Mouse (Mus musculus): ENCODE measurements around the gene Arsj.

Arsj gene

DNA sequence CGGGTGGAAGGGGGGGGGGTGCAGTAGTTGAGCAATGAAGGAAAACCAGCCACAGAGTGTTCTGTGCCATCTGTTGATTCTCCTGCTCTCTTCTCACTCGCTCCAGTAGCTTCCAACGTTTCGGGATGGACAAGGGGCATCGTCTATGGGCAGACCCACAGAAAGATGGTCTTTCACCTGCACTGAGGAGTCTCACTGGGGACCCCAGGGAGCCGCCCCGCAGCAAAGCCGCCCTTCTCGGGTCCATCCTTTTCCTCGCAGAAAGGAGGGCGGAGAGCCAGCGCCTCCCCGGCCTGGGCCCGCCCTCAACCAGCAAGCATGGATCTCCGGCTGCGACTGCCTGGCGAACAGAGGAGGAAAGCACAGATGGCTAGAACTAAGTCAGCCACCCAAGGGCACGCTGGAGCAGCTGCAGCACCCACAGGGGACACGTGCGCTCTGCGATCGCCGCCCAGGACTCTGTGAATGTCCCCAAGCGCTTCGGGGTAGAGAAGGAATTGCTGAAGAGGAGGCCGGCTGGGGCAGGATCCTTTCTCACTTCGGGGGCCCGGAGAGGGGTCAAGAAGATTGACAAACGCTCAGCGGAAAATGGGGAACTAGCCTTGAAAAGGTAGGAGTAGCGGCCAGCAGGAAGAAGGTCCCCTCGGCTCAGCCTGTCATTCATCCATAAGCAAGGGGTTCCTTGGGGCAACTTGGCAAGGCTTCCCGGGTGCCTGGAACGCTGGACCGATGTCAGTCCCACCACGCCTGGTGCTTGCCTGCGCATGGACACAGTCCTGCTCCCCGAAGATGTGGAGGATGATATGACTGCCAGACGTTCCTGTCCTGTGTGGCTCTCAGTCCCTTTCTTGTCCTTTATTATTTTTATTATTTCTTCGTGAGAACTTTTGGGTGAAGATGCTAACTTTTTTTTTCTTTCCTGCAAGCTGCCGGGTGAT, at the start of gene Arsj:
Gene Arsj (plus strand): TSS at position 117 of the 938 bp plus-strand sequence.
- peak; percentile 88 for DNase-seq (ENCODE audit: extremely low read depth, insufficient read length, low spot score)

DNA sequence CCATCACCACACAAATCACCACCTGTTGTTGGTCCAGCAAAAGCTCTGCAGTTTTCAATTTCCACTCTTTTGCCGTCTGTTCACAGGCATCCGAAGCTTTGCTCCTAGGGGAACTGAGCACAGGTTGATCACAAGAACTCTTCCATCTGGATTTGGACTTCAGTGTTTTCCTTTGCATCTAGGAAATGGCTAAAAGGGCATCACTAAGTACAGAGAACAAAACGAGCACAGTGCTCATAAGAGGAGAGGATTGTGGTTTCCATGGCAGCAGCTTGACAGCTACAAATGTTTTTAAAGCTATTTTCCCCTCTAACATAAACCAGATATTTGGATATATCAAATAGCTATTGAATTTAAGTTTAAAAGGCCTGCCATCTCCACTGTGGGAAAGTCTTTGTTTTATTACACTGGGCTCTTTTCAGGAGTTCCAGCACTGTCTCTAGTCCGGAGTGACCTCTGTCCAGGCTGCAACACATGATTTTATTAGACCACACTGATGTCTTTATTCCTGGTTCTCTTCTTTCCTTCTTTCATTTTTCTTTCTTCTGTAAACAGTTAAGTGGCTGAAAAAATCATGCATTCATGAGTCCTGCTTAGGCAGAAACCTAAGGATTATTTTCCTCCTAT, 38.5 kb upstream of the Arsj start:
- no peak for DNase-seq (ENCODE audit: extremely low read depth, insufficient read length, low spot score)

DNA sequence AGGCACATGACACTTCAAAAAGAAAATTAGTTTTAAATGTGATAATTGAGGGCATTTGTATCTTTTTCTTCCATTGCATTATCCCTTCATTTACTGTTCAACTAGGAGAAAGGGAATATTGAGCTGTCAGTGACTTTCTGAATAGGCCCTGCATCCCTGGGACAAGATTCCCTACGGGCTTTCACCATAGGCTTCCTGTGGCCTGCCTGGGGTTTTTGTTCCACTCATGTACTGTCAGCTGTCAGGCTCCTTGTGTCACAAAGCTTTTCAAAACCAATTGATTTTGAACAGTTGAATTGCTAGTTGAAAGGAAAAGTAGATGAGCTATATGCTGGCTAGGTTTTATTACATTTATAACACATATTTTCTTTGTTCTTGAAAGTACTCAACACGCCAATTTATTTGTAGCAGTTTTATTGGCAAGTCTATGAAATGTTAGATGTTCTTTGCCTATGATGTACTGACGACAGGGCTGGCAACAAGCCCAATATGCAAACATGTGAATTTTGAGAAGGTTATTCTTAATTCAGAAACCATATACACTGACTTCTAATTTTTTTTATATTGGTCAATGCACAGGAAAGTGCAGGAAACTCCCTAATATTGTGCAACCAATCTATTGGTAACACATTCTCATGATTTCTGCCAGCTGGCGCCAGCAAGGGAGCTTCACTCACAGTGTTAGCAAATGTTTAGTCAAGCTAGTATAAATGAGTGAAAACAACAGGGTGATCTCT, 37.4 kb upstream of the Arsj start:
- DNase-seq (ENCODE audit: extremely low read depth, insufficient read length, low spot score), result no peak

DNA sequence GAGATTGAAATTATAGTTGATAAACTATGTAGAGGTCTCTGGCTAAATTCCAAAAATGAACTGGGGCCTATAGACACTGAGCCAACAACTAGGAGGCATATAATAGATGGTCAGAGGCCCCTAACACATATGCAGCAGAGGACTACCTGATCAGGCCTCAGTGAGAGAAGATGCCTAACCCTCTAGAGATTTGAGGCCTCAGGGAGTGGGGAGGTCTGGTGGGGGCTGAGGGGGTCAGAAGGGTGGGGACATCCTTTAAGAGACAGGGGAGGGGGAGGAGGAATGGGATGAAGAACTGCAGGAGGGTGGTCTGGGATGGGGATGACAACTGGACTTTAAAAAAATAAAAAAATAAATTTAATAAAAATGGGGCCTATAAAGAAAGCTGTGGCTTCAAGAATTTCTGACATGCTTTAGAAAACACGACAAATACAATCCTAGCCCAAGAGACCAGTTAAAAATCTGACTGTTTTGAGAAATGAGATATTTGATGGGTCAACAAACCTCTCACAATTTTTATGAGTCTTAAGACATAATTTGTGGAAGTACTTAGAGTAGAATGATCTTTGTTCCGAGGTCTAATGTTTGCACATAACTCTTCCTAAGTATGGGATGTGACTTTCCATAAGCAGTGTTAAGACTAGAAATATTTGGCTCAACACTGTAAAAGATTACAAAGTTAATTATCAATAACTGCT, 36.7 kb upstream of the Arsj start:
- no peak for DNase-seq (ENCODE audit: extremely low read depth, insufficient read length, low spot score)

DNA sequence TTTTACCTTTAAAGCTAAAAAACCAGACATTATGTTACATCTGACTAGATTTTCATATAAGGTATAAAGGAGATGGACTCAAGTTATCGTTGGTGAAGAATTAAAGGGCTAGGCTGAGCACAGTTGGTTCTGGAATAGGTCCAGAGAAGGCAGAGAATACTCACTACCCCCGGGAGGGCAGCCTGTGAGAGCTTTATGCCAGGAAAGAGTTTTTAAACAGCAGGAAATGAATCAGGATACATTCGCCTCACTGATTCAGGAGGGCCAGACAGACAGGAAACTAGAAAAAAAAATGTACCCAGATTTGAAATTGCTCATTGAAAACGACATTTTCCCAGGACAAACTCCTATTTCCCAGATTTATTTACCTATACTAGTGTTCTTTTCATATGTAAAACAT, 28.2 kb upstream of the Arsj start:
- no peak for DNase-seq (ENCODE audit: extremely low read depth, insufficient read length, low spot score)

DNA sequence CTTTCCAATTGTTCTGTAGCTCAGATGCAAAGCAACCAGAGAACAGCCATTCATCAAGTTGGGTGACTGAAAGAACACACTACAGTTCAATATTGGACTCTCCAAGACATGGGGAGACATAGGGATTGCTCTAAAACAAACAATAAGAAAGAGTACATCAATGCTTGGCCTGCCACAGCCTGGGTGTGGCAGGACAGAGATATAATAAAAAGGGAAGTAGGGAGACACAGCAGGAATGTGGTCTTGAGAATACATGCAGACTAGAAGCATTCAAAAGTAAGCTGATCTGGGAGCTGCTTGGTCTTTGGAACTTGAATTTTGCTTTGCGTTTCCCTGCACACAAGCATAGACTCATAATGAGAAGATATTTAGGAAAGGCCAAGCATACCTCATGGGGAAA, 18.7 kb upstream of the Arsj start:
- no peak for DNase-seq (ENCODE audit: extremely low read depth, insufficient read length, low spot score)

DNA sequence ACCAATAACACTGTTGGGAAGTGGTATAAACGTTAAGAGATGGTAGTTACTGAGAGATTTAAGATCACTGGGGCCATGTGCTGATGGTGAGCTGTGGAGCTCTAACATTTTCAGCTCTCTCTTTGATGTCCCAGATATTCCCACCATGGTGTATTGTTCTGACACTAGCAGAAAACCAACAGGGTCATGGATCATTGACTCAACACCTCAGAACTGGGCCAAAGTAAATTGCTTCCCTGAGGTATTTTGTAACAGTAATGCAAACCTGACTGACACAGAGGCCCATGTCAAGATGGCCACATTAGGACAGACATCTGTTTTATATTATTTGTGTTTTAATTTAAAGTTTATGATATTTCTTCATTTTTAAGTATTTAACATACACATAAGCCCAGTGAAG, 3.7 kb upstream of the Arsj start:
- no peak for DNase-seq (ENCODE audit: extremely low read depth, insufficient read length, low spot score)

DNA sequence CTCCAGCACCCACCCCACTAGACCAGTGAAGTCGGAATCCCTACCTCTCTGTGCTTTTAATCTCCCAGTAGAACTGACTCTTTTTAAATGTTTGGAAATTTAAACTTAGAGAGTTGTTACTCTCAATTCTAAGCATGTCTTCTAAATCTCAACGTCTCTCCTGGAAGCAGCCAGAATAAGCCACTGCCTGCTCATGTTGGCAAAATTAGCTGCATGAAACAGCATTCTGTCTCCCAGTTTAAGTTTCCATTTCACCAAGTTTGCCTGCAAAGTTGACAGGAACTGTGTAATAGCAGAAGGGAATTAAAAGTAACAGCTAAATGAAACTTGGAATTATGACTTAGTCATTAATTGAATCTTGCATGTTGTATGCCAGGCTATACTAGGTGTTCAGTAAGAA, 1.1 kb upstream of the Arsj start:
- no peak for DNase-seq (ENCODE audit: extremely low read depth, insufficient read length, low spot score)

DNA sequence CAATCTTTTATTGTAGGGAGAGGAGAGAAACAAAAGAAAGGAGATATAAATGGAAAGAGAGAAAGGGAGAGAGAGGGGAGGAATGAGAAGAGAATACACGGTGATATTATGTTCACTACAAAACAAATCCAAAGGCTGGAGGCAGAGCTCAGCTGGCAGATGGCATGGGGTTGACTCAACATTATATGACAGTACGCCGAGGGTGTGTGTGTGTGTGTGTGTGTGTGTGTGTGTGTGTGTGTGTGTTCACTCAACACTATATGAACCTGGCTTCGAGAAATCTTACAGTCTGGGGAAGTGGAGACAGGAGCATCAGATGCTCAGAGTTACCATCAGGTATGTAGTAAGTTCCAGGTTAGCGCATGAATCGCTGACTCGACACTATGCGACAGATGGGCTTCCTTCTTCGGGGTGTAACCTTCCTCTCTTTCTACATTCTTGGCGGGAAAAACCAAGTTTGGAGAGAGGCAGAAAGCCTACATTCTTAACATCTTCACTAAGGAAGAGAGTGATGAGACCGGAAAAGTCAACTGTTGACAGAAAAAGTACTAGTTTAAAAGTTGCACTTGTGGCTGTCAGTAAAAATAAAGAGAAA, 456 bp upstream of the Arsj start:
- DNase-seq (ENCODE audit: extremely low read depth, insufficient read length, low spot score), result peak; percentile 40

DNA sequence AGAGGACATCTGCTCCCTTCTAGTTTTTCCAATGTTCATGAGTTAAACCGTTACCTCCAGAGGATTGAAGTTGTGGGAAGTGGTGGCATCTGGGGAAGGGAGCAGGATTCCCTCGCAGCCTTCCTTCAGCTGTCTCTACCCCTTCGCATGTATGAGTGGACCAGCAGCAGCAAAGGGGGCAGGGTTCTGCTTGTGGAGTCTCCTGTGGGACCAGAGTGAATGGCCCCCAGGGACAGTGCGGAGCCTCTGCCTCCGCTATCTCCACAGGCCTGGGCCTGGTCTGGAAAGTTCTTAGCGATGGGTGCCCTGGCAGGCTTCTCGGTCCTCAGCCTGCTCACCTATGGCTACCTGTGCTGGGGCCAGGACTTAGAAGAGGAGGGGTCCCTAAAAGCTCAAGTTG, 1.1 kb downstream of the Arsj start:
- peak; percentile 61 for DNase-seq (ENCODE audit: extremely low read depth, insufficient read length, low spot score)

DNA sequence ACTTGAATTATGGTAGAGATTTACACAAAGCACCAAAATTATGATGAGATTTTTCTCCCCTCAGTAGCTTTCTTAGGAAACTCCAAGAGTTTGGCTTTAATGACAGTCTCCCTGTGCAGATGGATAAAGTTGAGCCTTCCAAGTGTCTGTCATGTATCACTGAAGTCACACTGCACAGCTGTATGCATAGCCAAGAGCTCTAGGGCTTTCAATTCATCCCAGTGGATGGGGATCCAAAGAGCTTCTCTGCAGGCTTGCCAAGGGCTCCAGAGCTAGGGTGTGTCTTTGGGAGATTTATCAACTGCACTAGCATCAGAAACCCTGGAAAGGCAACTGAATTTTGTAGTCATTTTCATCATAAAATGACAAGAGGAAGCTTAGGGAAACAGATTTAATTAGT, 7.1 kb downstream of the Arsj start:
- DNase-seq (ENCODE audit: extremely low read depth, insufficient read length, low spot score), result no peak

DNA sequence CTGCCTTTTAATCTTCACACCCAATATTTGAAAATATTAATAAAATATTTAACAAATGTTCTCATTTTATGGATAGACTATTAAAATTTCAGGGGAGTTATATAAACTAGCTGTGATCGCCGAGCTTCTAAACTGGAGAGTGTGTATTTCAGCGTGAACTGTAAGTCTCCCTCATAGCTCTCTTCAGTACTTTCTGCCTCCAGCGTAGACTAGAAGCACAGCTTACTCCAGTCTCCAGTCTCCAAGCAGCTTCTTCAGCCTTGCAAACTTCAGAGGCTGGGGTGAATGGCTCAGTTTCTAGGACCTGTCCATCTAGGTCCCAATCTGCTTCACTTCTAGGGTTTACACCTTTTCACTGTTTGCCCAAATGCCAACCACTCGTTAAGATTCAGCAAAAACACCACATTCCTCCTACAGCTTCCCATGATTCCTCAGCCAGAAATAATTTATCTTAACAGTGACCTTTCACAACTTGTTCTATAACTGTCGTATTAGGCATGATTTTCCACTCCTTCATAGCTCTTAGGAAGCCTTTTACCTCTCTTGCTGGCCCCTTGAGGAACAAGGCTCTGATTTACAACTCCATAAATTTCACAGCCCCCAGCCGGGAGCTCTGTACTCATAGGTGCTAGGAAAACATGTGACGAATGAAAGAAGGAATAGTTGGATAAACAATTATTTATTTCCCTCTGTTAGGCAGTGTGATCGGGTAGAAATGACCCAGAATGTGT, 9.5 kb downstream of the Arsj start:
- no peak for DNase-seq (ENCODE audit: extremely low read depth, insufficient read length, low spot score)

DNA sequence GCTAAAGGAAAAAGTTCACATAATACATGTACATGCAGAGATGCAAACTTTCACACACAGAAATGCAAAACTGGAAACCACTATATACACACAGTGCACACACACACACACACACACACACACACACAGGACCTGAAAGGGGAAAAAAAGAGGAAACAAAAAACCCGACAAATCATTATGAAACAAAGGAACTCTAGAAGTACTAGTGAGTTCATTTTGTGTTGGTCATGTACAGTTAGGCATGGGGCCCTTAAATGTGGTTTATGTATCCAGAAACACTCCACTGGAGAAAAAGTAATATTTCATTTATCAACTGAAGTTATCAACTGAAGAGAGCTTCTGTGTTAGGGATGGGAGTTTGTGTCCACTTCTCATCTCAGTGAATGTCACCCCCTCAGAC, 10.2 kb downstream of the Arsj start:
- DNase-seq (ENCODE audit: extremely low read depth, insufficient read length, low spot score), result no peak

DNA sequence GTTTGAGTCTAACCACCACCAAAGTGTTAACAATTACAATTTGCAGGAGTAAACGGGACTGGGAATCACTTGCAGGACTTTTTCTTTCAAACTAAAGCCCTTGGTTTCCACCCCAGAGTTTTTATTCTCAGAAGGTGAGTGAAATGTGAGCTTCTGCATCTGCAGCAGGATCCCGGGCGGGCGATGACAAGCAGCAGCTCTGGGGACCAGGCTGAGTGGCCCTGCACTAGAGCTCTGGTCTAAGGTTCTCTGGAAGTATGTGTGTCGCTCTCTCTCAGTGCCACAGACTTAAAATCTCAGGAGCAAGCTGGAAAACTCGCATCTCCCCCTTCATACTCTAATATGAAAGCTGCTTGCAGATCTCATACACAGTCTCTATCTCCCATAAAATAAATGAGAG, 15.8 kb downstream of the Arsj start:
- no peak for DNase-seq (ENCODE audit: extremely low read depth, insufficient read length, low spot score)

DNA sequence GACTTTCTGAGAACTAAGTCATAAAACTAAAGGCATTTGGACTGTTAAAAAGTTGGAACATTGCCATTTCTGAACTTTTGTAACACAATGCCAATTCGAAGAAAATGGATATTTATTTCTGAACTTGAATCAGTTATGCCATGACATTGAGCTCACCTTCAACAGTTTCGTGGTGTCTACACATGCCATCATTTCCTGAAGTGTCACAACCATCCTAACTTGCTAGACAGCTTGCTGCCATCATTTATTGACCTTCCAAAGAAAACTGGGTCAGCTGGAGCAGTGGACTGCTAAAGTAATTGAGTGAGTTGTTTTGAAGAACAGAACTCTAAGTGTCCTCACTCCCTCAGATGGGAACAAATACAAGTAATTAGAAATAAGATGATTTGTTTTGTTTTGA, 16.2 kb downstream of the Arsj start:
- DNase-seq (ENCODE audit: extremely low read depth, insufficient read length, low spot score), result no peak

DNA sequence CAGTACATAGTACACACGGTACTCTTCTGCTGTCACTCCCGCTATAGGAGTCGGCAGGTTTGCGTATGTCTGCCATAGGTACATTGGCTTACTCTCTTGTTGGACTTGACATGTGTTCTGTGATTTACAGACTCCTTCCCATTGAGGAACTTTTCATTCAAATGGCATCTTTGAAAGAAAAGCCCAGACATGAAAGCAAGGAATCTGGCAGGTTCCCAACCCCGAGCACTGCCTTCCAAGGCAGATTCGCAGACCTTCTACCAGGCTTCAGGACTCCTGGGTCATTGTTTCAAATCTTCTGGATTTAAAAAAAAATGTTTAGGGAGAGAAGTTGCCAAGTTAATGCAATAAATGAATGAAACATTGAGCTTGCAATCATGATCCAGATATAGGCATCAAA, 19.8 kb downstream of the Arsj start:
- no peak for DNase-seq (ENCODE audit: extremely low read depth, insufficient read length, low spot score)

DNA sequence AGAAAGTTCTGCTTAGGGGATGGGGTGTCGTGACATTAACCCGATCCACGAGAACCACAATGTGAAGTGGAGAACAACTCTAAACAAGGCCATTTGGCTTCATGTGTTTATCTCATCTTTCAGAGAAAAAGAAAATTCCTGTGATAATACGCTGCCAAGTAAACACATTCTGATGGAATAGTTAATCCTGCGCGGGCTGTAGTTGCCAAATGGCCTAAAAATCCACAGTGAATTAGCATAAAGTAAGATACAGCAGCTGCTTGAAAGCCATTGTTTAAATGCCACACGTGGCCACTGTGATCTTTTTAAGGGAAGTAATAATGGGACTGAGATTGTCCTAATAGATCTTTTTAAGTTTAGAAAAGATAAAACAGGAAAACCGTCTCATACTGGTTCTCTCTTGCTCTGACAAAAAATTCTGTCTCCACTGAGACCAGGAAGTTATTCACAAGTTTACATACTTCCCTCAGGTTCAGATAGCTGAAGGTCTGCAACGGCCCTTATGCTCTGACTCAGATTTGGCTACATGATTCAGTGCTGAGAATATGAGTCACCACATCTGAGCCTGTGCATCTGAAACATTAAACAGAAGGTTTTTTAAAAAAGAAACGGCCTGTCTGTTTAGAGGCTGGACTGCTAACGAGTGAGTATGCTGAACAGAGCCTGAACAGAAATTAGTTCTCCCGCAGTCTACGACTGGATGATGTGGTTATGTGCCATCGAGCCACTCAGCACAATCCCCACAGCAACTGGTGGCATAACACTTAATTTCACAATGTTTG, 21.4 kb downstream of the Arsj start:
- DNase-seq (ENCODE audit: extremely low read depth, insufficient read length, low spot score), result peak; percentile 76

DNA sequence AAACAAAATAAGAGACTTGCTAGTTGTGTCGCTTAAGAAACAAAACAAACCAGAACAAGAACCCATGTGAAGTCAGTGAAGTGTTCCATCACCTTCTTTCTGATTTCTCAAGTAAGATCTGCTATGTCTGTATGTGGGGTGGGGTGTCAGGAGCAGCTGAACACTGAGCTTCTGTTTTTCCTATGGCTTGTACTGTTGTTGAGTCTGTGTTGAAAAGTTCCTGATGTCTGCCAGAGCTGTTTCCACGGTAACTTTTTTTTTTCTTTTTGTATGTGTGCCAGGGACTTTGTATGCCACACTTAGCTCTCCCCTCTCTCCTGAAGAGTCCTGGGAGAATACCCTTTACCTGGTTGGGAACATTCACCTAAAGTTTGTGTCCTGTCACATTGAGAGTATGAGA, 34.0 kb downstream of the Arsj start:
- DNase-seq (ENCODE audit: extremely low read depth, insufficient read length, low spot score), result no peak

DNA sequence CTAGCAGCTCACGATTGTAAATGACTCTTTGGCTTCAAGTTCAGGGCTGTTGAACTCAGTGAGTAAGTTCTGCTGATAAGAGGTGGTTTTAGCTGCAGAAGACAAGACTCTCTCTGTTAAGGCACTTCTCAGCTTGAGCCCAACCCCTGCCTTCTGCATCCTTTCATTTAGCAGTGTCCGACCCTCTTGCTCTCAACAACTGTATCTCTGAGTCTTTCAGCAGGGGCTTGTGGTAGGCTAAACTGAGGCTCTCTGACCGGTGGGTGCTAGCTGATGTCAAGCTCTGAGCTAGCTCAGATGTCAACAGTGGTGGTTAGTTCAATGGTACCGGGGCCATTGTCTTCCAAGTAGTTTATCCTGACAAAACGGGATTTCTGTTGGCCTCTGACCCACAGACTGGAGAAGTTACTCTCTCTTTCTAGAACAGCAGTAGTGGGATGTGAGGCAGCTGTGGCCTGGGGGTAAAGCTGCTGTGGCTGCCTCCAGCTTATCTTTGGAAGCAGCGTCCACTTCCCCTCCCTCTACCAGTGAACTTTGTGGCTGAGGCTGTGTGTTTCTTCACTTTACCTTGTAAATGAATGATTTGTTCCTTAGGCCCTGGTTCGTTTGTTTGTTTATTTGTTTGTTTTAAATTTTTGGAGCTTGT, 34.6 kb downstream of the Arsj start:
- DNase-seq (ENCODE audit: extremely low read depth, insufficient read length, low spot score), result no peak

Data from 3134 (cell line).